Mouse (Mus musculus): ENCODE measurements around the gene Diexf.

Gene Diexf

DNA sequence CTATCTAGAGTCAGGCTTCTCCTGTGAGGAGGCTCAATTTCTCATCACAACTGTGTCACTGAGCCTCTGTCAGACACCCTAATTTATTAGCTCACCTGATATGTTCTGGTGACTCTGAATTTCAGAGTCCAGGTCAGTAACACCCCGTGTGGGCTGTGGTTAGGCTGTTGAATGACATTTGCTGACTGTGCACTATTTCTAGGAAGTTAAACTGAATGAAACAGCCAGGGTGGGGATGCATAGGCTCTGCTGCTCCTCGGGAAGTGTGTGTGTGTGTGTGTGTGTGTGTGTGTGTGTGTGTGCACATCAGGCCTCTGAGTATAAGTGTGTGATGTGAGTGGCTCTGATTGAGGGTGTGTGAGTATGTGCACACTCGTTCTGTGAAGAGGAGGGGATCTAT, 8.6 kb upstream of the Diexf start:
- DNase-seq (ENCODE audit: low read depth, low spot score): no peak

GRCm38 (mm10) chr1:193138087-193138486, 8.0 kb upstream of the Diexf start:
- no peak for DNase-seq (ENCODE audit: low read depth, low spot score)

DNA sequence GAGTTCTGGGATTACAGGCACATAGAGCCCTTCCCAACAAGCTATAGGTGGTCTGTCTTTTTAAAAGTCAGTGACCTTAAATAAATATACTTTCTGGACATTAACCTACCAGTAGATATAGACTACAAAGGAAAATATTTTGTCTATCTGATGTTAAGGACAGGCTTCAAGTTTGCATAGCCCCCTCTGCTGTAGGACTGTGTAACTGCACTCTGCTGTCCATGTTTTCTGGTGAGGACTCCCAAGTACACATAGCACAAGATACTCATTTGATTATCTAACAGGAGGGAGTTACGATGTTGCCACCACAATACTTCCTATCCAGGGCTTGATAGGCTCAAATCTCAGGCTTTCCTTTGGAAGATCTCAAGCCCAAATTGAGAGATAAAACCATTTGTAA, 3.7 kb upstream of the Diexf start:
- DNase-seq (ENCODE audit: low read depth, low spot score): no peak

- no peak for DNase-seq (ENCODE audit: low read depth, low spot score)
Observed at GRCm38 (mm10) chr1:193132385-193132784, 2.3 kb upstream of the Diexf start.

GRCm38 (mm10) chr1:193131311-193131948, 1.4 kb upstream of the Diexf start:
- no peak for DNase-seq (ENCODE audit: low read depth, low spot score)

DNA sequence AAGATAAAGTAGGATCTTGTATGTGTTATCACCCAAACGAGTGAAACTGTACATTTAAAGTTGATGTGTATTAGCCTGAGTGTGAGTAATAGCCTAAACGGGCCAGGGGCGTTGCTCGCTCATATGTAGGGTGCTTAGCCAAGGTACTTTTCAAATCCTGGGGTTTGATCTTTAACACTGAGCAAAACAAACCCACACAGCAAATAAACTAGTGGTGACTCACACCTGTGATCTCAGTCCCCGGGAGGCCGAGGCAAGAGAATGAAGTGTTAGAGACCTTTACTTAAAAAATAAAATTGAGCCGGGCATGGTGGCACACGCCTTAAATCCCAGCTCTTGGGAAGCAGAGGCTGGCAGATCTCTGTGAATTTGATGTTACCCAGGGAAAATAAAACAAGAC, 767 bp upstream of the Diexf start:
- DNase-seq (ENCODE audit: low read depth, low spot score): no peak

DNA sequence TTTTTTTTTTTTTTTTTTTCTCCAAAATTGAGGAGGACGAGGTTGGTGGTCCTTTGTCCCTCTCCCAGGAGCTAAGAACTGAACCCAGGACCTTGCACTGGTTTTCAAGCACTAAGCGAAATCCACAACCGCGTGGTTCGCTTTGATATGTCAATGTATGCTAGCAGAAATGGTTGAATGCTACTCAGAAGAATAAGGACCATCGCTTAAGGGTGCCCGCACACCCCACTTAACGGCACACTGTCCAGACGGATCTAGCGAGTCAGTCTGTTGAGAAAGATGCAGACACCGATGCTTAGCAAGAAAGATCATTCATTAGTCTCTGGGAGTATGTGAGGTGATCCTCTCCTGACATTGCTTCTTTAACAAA, 369 bp upstream of the Diexf start:
- DNase-seq (ENCODE audit: low read depth, low spot score): no peak

GRCm38 (mm10) chr1:193129321-193129720, 751 bp downstream of the Diexf start:
- no peak for DNase-seq (ENCODE audit: low read depth, low spot score)

DNA sequence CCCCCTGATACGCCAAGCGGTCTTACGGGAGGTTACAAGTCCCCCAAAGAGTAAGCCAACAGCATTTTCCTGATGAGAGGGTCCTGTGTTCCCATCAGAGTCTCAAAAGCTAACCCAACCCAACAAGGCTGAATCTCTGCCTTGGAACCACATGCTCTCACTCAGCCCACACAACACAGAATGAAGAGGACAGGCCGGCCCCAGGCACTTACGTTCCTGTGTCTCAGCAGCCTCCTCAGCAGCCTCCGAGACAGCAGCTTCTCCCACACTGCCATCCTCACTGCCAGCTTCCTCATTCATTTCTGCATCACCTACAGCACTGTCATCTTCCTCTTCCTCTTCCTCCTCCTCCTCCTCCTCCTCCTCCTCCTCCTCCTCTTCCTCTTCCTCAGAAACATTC, 2.0 kb downstream of the Diexf start:
- no peak for DNase-seq (ENCODE audit: low read depth, low spot score)

DNA sequence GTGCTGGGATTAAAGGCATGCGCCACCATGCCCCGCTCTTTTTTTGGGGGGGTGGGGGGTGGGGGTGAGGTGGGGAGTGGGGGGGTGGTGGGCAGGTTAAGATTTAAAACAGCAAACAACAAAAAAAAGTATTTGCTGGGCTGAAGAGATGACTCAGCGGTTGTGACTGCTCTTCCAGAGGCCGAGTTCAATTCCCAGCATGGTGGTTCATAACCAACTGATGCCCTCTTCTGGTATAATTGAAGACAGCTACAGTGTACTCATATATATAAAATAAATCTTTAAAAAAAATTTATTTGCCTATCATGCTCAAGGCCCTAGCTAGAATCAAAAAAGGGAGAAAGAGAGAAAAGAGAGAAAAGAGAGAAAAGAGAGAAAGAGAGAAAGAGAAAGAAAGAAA, 4.2 kb downstream of the Diexf start:
- no peak for DNase-seq (ENCODE audit: low read depth, low spot score)

- no peak for DNase-seq (ENCODE audit: low read depth, low spot score)
Observed at GRCm38 (mm10) chr1:193123290-193123689, 6.8 kb downstream of the Diexf start.

GRCm38 (mm10) chr1:193122793-193123192, 7.3 kb downstream of the Diexf start:
- DNase-seq (ENCODE audit: low read depth, low spot score): no peak

- no peak for DNase-seq (ENCODE audit: low read depth, low spot score)
Observed at GRCm38 (mm10) chr1:193112093-193112492, 18.0 kb downstream of the Diexf start.

- no peak for DNase-seq (ENCODE audit: low read depth, low spot score)
Observed at GRCm38 (mm10) chr1:193102996-193103395, 27.1 kb downstream of the Diexf start.

DNA sequence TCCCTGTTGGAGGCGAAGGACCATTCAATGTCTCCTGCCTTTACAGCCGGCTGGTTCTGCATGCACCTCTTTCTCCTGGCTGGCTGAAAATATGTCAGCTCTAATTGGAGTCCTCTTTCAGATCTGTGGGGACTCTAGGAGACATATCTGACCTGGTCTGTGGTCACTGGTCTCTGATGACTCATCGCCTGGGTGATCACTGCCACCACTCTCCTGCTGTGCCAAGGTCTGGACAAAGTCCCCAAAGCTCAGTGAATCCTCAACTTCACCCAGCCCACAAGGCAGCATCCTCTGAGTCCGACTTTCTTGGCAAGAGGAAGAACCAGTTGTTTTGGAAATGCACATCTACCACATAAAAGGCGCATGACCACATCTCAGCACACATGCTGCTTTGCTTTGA, 27.5 kb downstream of the Diexf start:
- no peak for DNase-seq (ENCODE audit: low read depth, low spot score)

- no peak for DNase-seq (ENCODE audit: low read depth, low spot score)
Observed at GRCm38 (mm10) chr1:193102029-193102428, 28.0 kb downstream of the Diexf start.

DNA sequence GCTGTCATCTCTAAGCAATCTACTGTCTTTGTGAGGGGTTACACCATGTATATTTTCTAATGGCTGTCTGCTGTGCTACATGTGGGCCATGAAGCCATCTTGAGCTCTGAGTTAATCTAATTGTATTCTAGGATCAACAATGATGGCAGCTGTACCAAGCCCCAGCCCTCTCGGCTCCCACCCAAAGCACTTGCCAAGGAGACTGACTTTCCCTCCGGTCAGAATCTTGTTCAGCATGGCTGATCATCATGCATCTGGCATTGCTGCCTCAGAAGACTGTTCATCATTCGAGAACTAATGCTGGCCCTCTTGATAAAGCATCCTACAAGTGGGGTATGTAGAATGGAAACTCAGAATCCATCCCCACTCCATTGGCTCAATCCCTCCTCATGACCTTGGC, 31.1 kb downstream of the Diexf start:
- DNase-seq (ENCODE audit: low read depth, low spot score): no peak

DNA sequence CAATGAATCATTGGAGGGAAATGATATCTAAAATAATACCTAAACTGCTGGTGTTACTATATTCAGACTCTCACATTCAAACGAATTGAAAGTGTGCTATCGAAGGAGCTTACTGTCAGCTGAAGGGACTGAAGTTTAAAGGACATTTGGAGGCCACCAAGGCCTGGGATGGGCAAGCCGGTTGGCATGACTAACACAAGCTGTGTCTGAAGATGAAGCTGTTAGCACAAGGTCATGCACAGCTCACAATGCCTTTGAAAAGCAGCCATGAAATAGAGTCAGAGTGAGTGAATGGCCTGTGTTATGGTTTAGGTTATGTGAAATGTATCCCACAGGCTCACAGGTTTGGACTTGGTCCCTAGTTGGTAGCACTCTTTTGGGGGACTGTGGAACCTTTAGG, 36.5 kb downstream of the Diexf start:
- no peak for DNase-seq (ENCODE audit: low read depth, low spot score)

DNA sequence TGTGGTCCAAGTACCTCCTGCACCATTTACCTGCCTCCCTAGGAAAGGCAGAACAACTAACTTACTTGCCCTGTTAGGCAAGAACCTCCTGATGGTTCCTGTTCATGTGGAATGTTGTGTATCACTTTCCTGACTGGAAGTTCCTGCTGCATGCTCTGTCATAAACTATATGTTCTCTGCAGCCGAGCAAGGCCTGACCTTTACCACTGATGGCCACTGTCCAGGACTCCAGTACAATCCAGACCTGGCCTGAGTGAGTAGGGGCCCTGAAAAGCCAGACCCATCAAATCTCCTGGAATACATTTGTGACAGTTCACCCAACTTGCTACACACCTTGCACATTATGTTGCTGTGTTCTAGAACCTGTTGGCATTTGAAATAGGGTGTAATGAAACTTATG, 37.3 kb downstream of the Diexf start:
- DNase-seq (ENCODE audit: low read depth, low spot score): no peak

- DNase-seq (ENCODE audit: low read depth, low spot score): no peak
Observed at GRCm38 (mm10) chr1:193090894-193091293, 39.2 kb downstream of the Diexf start.

DNA sequence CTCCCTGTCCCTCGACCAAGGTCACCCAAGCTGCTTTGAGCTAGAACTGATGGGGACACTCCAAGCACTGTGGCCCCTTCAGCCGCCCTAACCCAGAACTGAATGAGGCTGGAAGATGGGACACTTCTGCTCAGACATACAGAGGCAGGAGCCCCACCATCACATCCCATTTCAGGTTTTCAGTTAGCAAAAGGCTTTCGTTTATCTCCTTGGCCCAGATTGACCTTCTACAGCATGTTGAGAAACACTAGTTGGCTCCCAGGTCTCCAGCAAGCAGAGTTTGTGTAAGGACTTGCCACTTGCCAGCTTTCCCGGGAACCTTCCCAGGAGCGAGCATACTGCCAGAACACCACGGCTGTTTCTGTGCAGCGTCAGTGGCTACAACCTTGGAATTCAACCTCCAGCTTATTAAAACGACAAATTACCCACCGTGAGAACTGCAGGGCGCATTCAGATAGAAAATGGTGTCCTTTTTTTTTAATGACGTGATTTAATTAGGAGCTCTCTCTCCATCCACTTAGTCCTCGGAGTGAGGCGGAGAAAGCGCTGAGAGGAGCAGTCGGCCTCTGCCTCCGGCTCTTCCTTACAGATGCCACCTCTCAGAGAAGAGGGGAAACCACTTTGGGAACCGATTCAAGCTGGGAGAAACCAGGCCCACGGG, 39.7 kb downstream of the Diexf start:
- DNase-seq (ENCODE audit: low read depth, low spot score): no peak

DNA sequence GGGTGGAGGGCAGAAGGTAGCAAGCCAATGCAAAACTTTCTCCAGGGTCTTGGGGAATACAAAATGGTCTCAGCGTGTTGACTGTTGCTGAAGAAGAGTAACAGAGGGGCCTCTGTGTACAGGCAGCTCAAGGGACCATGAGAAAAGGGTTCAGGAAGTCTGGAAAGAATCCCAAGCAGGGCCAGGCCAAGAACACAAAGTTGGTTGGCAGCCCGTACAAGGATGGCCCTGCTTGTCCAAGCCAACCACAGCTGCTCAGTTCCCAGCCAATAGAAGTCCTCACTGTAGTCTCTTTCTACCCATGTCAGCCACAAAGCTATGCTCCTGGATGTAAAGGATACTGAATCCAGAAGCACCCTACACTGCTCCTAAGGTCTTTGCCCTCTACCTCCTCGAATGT, 40.4 kb downstream of the Diexf start:
- DNase-seq (ENCODE audit: low read depth, low spot score): no peak

DNA sequence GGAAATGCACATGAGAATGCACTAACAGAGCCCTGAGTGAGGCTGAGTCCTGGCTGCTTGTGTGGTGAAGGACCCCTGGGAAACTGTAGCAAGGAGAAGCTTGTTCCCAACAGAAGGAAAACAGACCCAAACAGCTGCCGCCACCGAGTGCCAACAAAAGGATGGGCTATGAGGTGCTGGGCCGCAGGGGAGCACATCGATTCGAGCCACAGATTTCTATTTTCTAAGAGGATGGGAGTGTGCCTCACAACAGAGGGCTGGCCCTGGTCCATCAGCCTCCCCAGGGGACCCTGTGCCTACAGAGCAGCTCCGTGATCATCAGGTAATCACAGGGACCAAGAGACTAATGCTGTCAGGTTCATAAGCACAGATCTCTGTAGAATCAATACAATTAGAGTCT, 40.9 kb downstream of the Diexf start:
- no peak for DNase-seq (ENCODE audit: low read depth, low spot score)

Measured in embryo, embryonic 11.5 days (tissue).